Mouse (Mus musculus) MEL (cell line): ENCODE measurements around the gene Thoc5. TPM values are rescaled to one million over a fixed set of nuclear protein-coding genes. Genes with fewer than 3 reads are reported as not detected.

ENCODE experiments used
- DNase-seq: peaks from one replicate; pipeline ENCODE4 v3.0.0; 2011; ENCODE audit warnings: low read depth, low spot score
- H3K27ac ChIP-seq: 2 replicates; pipeline ENCODE4 v1.5.1; 2012; ENCODE audit warnings: low read depth, mild to moderate bottlenecking, control low read depth, low read length, moderate library complexity; ENCODE audit not compliant: control insufficient read depth
- H3K27me3 ChIP-seq, 2 experiments: fragments of 150-350 bp in 1 of 2; sonication (generic) in 1 of 2; 2 replicates each; pipeline ENCODE4 v1.6.1; 2012; ENCODE audit warnings: low read length in 2 of 2, mild to moderate bottlenecking in 2 of 2, improper control_type of control experiment in 1 of 2, moderate library complexity in 1 of 2; ENCODE audit not compliant: insufficient read depth in 2 of 2, control insufficient read depth in 1 of 2
- H3K36me3 ChIP-seq, 2 experiments: 2 replicates each; pipeline ENCODE4 v1.6.1; 2012 to 2014; ENCODE audit warnings: low read length in 2 of 2, improper control_type of control experiment in 1 of 2, inconsistent platforms in 1 of 2, mild to moderate bottlenecking in 1 of 2; ENCODE audit not compliant: insufficient read depth in 2 of 2, control insufficient read depth in 1 of 2
- H3K4me1 ChIP-seq, 2 experiments: fragments of 150-350 bp in 1 of 2; sonication (generic) in 1 of 2; 2 replicates each; pipeline ENCODE4 v1.6.1; 2012; ENCODE audit warnings: low read length in 2 of 2, improper control_type of control experiment in 1 of 2, mild to moderate bottlenecking in 1 of 2; ENCODE audit not compliant: insufficient read depth in 2 of 2, control insufficient read depth in 1 of 2
- H3K4me3 ChIP-seq, 2 experiments: fragments of 150-350 bp in 1 of 2; sonication (generic) in 1 of 2; 2 replicates each; pipeline ENCODE4 v1.5.1; 2012; ENCODE audit warnings: low read depth in 2 of 2, low read length in 2 of 2, mild to moderate bottlenecking in 2 of 2, moderate library complexity in 2 of 2, control low read depth in 1 of 2, improper control_type of control experiment in 1 of 2; ENCODE audit not compliant: control insufficient read depth in 1 of 2, insufficient read depth in 1 of 2
- H3K79me2 ChIP-seq: 2 replicates; pipeline ENCODE4 v1.6.1; 2012; ENCODE audit warnings: mild to moderate bottlenecking, low read length, moderate library complexity; ENCODE audit not compliant: control insufficient read depth, poor library complexity, insufficient read depth
- H3K9ac ChIP-seq: 2 replicates; pipeline ENCODE4 v1.6.1; 2012; ENCODE audit warnings: low read depth, mild to moderate bottlenecking, control low read depth, low read length, moderate library complexity; ENCODE audit not compliant: control insufficient read depth, poor library complexity, severe bottlenecking
- H3K9me3 ChIP-seq: fragments of 150-350 bp; sonication (generic); replicated peaks from 2 replicates; pipeline ENCODE4 v1.6.1; 2012; ENCODE audit warnings: mild to moderate bottlenecking, low read length, improper control_type of control experiment, moderate library complexity; ENCODE audit not compliant: insufficient read depth
- CHD2 ChIP-seq: IDR thresholded peaks from 2 replicates; pipeline ENCODE4 v1.6.1; 2011; ENCODE audit warnings: low read length, improper control_type of control experiment
- CTCF ChIP-seq, 3 experiments: IDR thresholded peaks in 2 of 3; conservative IDR thresholded peaks in 1 of 3; 2 replicates each; pipeline ENCODE4 v1.5.1; 2011 to 2012; ENCODE audit warnings: low read length in 3 of 3, low read depth in 2 of 3, mild to moderate bottlenecking in 2 of 3, improper control_type of control experiment in 1 of 3, inconsistent platforms in 1 of 3, mixed read lengths in 1 of 3, moderate library complexity in 1 of 3; ENCODE audit not compliant: control insufficient read depth in 1 of 3, insufficient read depth in 1 of 3, poor library complexity in 1 of 3, severe bottlenecking in 1 of 3
- GATA1 ChIP-seq: IDR thresholded peaks from 2 replicates; pipeline ENCODE4 v1.6.1; 2011; ENCODE audit warnings: low read depth, low read length, improper control_type of control experiment
- HCFC1 ChIP-seq: IDR thresholded peaks from 2 replicates; pipeline ENCODE4 v1.6.1; 2012; ENCODE audit warnings: low read depth, mild to moderate bottlenecking, inconsistent platforms, low read length, improper control_type of control experiment, moderate library complexity
- JUND ChIP-seq: IDR thresholded peaks from 2 replicates; pipeline ENCODE4 v1.6.1; 2011; ENCODE audit warnings: low read depth, mild to moderate bottlenecking, improper control_type of control experiment, low read length
- MAX ChIP-seq: IDR thresholded peaks from 2 replicates; pipeline ENCODE4 v1.6.1; 2011; ENCODE audit warnings: low read length, improper control_type of control experiment
- MXI1 ChIP-seq: IDR thresholded peaks from 2 replicates; pipeline ENCODE4 v1.6.1; 2011; ENCODE audit warnings: mild to moderate bottlenecking, low read depth, low read length, improper control_type of control experiment
- MYC ChIP-seq: IDR thresholded peaks from 2 replicates; pipeline ENCODE4 v1.6.1; 2011; ENCODE audit warnings: low read depth, mild to moderate bottlenecking, low read length, improper control_type of control experiment, moderate library complexity
- POLR2AphosphoS5 ChIP-seq: IDR thresholded peaks from 2 replicates; pipeline ENCODE4 v1.6.1; 2012; ENCODE audit warnings: low read depth, borderline replicate concordance, mild to moderate bottlenecking, inconsistent platforms, low read length, moderate library complexity, mixed read lengths
- RAD21 ChIP-seq: IDR thresholded peaks from 2 replicates; pipeline ENCODE4 v1.6.1; 2011; ENCODE audit warnings: mild to moderate bottlenecking, low read depth, low read length, improper control_type of control experiment
- TAL1 ChIP-seq: IDR thresholded peaks from 2 replicates; pipeline ENCODE4 v1.6.1; 2012; ENCODE audit warnings: mild to moderate bottlenecking, inconsistent platforms, low read length, moderate library complexity, mixed read lengths
- UBTF ChIP-seq: IDR thresholded peaks from 2 replicates; pipeline ENCODE4 v1.6.1; 2012; ENCODE audit warnings: low read depth, mild to moderate bottlenecking, inconsistent platforms, low read length, improper control_type of control experiment, moderate library complexity, borderline replicate concordance; ENCODE audit not compliant: insufficient read depth
- USF2 ChIP-seq, 2 experiments: IDR thresholded peaks; 2 replicates each; pipeline ENCODE4 v1.6.1; 2011 to 2012; ENCODE audit warnings: improper control_type of control experiment in 2 of 2, low read length in 2 of 2, borderline replicate concordance in 1 of 2, inconsistent platforms in 1 of 2, low read depth in 1 of 2, mild to moderate bottlenecking in 1 of 2; ENCODE audit not compliant: insufficient read depth in 1 of 2
- ZKSCAN1 ChIP-seq: IDR thresholded peaks from 2 replicates; pipeline ENCODE4 v1.6.1; 2012; ENCODE audit warnings: low read depth, mild to moderate bottlenecking, inconsistent platforms, low read length, improper control_type of control experiment, moderate library complexity
- polyA plus RNA-seq, 2 experiments: library from polyadenylated mRNA; stranded (reverse) in 1 of 2; unstranded in 1 of 2; fragments of >175 nt in 1 of 2; fragments of >200 nt in 1 of 2; gene quantifications; 2 replicates each; pipeline versions ENCODE4 v1.2.1 to v1.2.4; 2012; ENCODE audit warnings: low replicate concordance in 2 of 2, low read depth in 1 of 2; ENCODE audit not compliant: insufficient read length in 2 of 2, insufficient read depth in 1 of 2, missing spikeins in 1 of 2
- total RNA-seq: library from RNA; depleted of rRNA; stranded (reverse); fragments of 300-350 nt; gene quantifications from 2 replicates; pipeline ENCODE4 v1.2.3, GENCODE M21; 2012

Gene Thoc5
- total and polyA plus RNA-seq, 3 experiments, result 69.1 to 80.4 (median 72.0) TPM

DNA sequence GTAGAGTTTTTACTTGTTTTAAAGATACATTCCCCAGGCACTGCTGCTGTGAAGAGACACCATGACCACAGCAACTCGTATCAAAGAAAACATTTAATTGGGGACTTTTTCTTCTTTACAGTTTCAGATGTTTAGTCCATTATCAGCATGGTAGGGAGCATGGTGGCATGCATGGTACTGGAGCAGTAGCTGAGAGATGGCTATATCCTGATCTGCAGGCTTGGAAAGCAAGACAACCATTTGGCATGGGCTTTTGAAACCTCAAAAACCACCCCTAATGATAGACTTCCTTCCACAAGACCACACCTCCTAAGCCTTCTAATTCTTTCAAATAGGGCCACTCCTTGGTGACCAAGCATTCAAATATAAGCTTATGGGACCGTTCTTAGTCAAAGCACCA, 44.7 kb upstream of the Thoc5 start:
- Histone ChIP-seq H3K4me3 (peak overlapping the region in 1 of 2 experiments; percentile 77; a peak in 2 of 4 replicates), H3K36me3 (peaks cover 0 to 14% of the 10 kb centered on the region in 2 experiments; a peak in 2 of 4 replicates), H3K9ac (peak overlapping the region; percentile 82)

DNA sequence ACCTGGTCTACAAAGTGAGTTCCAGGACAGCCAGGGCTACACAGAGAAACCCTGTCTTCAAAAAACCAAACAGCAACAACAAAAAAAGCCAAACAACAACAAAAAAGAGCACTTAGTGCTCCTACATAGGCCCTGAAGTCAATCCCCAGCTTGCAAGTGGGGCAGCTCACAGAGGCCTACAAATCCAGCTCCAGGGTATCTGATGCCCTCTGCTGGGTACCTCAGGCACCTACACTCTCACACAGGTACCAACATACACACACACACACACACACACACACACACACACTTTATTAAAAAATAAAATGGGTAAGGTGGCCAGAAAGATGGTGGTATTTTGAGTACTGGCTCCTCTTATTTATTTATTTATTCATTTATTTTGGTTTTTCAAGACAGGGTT, 42.1 kb upstream of the Thoc5 start:
- H3K36me3 ChIP-seq, result peaks cover 0 to 5% of the 10 kb centered on the region in 2 experiments; a peak in 2 of 4 replicates
- DNase-seq, result peak; percentile 40
- peaks cover 12% of the 10 kb centered on the region for H3K79me2 ChIP-seq
- no peak overlapping the region for H3K27ac ChIP-seq
- TF ChIP-seq ZKSCAN1 (no peak), CTCF (IDR thresholded peaks at IDR 0.05 in 2 of 3, conservative IDR thresholded peaks at IDR 0.05 in 1 of 3; ENCODE audit: control insufficient read depth in 1 of 3, insufficient read depth in 1 of 3, low read depth in 2 of 3, low read length in 3 of 3, poor library complexity in 1 of 3, severe bottlenecking in 1 of 3) (peak in 2 of 3 experiments; percentile 31 to 34; a peak in 4 of 6 replicates), CHD2 (no peak), MYC (no peak)
- H3K9ac ChIP-seq, result no peak overlapping the region
- H3K9me3 ChIP-seq, result no peaks in the 10 kb centered on the region
- H3K4me1 ChIP-seq, result 0 out of 4 replicates have a peak, but pooled peaks cover 0 to 6% of the 10 kb centered on the region in 2 experiments
- H3K4me3 ChIP-seq, result no peak overlapping the region
- peaks cover under 1 to 5% of the 10 kb centered on the region in 2 experiments; a peak in 3 of 4 replicates for H3K27me3 ChIP-seq

More for the DNA sequence above, 44.7 kb upstream of the Thoc5 start:
- DNase-seq, result peak; percentile 75
- Histone ChIP-seq H3K9me3 (no peaks in the 10 kb centered on the region), H3K27ac (peak overlapping the region; percentile 40; the same call in 1 of the 2 replicates), H3K4me1 (peaks cover 0 to 11% of the 10 kb centered on the region in 2 experiments; a peak in 1 of 4 replicates), H3K79me2 (peaks cover 31% of the 10 kb centered on the region), H3K27me3 (no peaks in the 10 kb centered on the region)
- peak; percentile 12; the same call in 1 of the 2 replicates for TF ChIP-seq MXI1
- TF ChIP-seq JUND, result no peak
- TF ChIP-seq GATA1, result 0 out of 2 replicates have a peak, but pooled peaks have one; percentile 24
- 0 out of 2 replicates have a peak, but pooled peaks have one; percentile 10 for TF ChIP-seq MAX
- TF ChIP-seq RAD21, result no peak
- TF ChIP-seq MYC, result 0 out of 2 replicates have a peak, but pooled peaks have one; percentile 42

DNA sequence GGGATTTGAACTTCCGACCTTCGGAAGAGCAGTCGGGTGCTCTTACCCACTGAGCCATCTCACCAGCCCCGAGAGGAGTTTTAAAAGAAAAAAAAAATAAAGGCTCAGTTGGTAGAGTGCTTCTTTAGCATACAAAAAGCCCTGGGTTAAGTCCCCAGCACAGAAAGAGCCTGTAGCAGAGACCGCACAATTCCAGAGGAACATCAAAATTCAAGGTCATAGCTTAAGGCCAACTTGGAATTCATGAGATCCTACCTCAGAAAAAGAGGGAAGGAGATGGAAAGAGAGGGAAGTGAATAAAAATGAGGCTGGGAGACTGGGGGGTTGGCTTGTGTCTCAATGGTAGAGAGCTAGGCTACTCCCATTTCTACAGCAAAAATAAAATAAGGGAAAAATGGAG, 40.9 kb upstream of the Thoc5 start:
- H3K4me3 ChIP-seq, result no peak overlapping the region
- no peak overlapping the region for H3K9ac ChIP-seq
- peaks cover 1% of the 10 kb centered on the region for H3K79me2 ChIP-seq
- peaks cover 10 to 13% of the 10 kb centered on the region in 2 experiments for H3K27me3 ChIP-seq
- no peaks in the 10 kb centered on the region for H3K9me3 ChIP-seq
- H3K27ac ChIP-seq, result no peak overlapping the region
- H3K4me1 ChIP-seq, result 0 out of 4 replicates have a peak, but pooled peaks cover 0 to 8% of the 10 kb centered on the region in 2 experiments
- DNase-seq, result no peak
- TF ChIP-seq HCFC1 (no peak), USF2 (IDR thresholded peaks at IDR 0.05; ENCODE audit: borderline replicate concordance in 1 of 2, insufficient read depth in 1 of 2, low read depth in 1 of 2, low read length in 2 of 2) (no peak), POLR2AphosphoS5 (no peak), TAL1 (no peak), UBTF (no peak)
- peaks cover 0 to 5% of the 10 kb centered on the region in 2 experiments; a peak in 2 of 4 replicates for H3K36me3 ChIP-seq
